Mouse (Mus musculus) erythroid progenitor cell, adult 5-6 weeks (primary cell): ENCODE data around the gene Wasl. TPM values are rescaled to one million over a fixed set of nuclear protein-coding genes. Genes with fewer than 3 reads are reported as not detected.

Experiments used
- ATAC-seq: replicated peaks from 2 replicates; pipeline ENCODE4 v1.8.0; 2016; ENCODE audit warnings: moderate number of reproducible peaks, mild to moderate bottlenecking, moderate TSS enrichment, inconsistent platforms; ENCODE audit not compliant: poor library complexity, low FRiP score, severe bottlenecking
- total RNA-seq, 2 experiments: library from RNA; stranded (forward) in 1 of 2; stranded (reverse) in 1 of 2; fragments of 150-400 nt in 1 of 2; fragments of 186-747, 209-891 nt in 1 of 2; gene quantifications; 2 replicates each; pipeline versions ENCODE4 v1.2.3 to v1.2.4; 2015 to 2017; ENCODE audit warnings: low replicate concordance in 2 of 2

Gene Wasl
- total RNA-seq (2015; ENCODE audit: low replicate concordance): 20.5 and 23.4 TPM in 2 replicates
- 14.8 and 15.4 TPM in 2 replicates for total RNA-seq (2017; ENCODE audit: low replicate concordance)

GRCm38 (mm10) chr6:24664867-24665458, at the start of gene Wasl:
Gene Wasl, minus strand, starts transcription at chr6:24665009.
- ATAC-seq: peak; percentile 91

DNA sequence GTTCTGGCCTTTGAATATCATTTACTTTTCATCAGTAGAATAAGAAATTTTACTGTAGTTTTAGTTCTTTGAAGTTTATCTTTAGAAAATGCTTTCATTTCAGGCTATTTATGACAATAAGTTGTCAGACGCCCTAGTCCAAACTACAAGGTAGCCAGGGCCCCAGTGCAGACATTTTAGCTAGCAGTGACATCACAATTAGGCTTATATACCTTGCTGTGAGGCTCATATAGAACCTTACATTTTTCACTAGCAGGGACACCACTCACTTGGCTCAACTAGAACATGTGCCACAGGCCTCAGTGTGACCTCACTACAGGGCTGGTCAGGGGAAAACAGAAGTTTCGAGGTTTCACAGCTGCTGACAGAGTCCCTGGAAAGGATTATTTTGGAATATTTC, 42.7 kb upstream of the Wasl start:
- no peak for ATAC-seq

GRCm38 (mm10) chr6:24707090-24707489, 42.3 kb upstream of the Wasl start:
- ATAC-seq: no peak

GRCm38 (mm10) chr6:24697216-24697615, 32.4 kb upstream of the Wasl start:
- ATAC-seq: no peak

DNA sequence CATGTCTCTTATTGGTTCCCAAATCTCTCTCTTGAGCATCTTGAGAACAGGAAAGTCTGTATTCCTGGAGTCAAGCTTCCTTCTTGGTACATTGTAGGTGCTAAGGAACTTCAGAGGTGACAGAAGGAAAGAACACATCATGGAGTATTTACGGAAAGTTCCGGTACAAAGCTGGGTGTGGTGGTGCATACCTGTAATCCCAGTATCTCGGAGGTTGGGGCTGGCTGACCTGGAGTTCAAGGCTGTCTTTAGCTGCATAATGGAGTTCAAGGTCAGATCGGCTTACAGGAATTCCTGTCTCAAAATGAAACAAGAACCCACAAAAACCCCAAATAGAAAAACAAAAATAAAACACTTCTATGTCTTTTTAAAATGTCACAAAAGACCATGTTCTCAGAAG, 31.3 kb upstream of the Wasl start:
- no peak for ATAC-seq

GRCm38 (mm10) chr6:24694455-24695410, 29.9 kb upstream of the Wasl start:
- no peak for ATAC-seq

GRCm38 (mm10) chr6:24687871-24688270, 23.1 kb upstream of the Wasl start:
- ATAC-seq: no peak

DNA sequence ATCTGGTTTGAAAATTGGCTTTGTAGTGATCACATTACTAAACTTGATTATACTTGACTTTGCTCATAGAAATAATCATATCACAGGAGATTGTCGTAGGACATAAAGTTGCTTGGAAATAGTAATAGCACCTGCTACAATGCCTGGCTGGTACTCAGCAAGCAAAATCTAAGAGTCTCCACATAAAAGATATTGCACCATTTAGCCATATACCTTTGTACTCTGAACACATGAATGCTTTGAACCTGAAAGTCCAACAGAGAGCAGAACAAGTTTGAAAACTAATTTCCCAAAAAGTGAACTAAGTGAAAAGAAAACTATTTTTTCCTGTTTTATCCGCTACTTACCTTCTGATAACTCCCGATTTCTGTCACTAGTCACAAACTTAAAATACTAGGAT, 18.3 kb upstream of the Wasl start:
- ATAC-seq: no peak

- no peak for ATAC-seq
Observed at GRCm38 (mm10) chr6:24667829-24668228, 3.0 kb upstream of the Wasl start.

GRCm38 (mm10) chr6:24666248-24666647, 1.4 kb upstream of the Wasl start:
- no peak for ATAC-seq

- peak; percentile 64 for ATAC-seq
Observed at GRCm38 (mm10) chr6:24664133-24664866, 509 bp downstream of the Wasl start.

DNA sequence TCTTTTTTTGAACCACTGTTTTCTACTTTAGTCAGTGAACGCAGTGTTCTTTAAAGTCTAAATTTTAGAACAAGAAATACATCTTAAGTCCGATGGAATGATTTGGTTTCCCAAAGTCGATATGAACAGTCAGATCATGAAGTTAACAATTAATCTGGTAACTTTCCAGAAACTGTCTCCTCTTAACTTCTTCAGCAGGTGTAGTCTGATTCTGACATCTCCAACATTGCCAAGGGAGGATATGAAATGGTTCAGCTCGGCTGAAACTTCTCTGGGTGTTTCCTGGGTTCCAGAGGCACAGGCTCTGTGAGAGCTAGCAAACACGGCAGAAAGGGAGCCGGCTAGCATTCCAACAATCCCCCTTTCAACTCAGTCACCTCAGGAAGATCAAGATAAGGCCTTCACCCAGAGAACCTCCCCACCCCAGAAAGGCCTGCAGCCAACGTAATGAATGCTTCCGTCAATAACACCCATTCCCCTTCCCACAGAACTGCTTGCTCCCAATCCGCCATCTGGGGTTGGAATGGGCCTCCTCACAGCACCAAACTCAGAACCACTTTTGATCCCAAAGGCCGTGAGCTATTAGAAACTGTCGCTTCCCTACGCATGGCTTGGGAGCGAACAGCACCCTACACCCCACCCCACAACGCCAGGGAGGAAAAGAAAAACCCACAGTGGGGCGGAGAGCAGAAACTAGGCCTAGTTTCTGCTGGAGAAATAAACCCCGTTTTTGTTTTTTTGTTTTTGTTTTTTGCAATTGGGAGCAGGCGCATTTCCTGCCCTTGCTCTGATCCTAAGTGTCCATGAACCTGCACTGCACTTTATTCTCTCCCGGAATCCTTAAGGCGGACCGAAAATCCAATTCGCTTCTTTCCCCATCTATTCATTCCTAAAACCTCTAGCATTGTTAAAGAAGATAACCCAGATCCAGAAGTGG, 1.3 kb downstream of the Wasl start:
- peak; percentile 44 for ATAC-seq

DNA sequence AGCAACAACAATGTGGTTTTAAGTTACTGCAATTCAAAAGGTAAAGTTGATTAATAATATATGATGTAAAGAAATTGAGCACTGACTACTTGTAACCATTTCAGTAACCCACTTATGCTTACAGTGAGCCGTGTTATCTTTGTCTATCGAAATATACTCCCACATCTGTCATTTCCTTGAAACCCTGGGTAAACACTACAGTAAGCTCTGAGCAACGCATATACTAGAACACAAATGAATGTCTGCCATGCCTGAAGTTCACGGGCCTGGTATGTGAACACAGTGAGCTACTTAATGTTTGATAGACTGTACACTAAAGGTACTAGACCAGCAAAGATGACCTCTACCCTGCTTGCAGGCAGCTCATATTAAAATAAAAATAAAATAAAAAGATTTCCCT, 2.3 kb downstream of the Wasl start:
- ATAC-seq: no peak

DNA sequence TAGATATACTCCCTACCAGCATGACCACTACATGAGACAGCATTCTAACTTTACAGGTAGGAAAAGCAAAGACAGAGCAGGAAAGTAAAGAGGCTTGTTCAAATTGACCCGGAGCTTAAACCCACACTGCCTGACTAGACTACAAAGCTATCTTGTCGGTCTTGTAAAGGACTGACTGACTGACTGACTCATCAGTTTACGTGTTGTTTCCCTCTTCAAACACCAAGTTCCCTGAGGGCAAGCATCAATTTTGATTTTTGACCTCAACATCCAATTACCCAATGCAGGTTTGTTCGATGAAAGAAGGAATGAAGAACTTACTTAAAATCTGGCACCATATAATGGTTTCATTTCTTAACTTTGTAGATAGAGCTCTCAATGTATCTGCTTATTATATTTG, 2.9 kb downstream of the Wasl start:
- no peak for ATAC-seq

- ATAC-seq: no peak
Observed at GRCm38 (mm10) chr6:24657647-24658387, 7.0 kb downstream of the Wasl start.

DNA sequence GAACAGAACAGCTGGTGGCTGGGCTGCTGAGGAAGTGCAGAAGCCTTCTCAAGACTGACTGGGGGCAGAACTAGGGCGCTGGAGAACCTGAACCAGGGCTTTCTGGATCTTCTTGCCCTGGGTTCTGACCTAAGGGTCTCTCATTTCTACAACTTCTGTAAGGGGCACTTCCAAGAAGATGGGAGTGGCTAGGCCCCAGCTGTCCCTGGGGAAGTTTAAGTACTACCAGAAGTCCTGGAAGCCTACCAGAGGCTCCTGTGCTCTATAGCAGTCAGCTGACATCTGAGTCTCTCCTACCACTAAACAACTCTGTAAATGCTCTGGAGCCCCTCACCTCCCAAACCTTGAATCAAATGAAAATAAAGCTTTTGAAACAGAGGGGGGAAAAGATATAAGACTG, 8.7 kb downstream of the Wasl start:
- no peak for ATAC-seq

GRCm38 (mm10) chr6:24651538-24651937, 13.3 kb downstream of the Wasl start:
- no peak for ATAC-seq

GRCm38 (mm10) chr6:24650719-24651118, 14.1 kb downstream of the Wasl start:
- no peak for ATAC-seq

DNA sequence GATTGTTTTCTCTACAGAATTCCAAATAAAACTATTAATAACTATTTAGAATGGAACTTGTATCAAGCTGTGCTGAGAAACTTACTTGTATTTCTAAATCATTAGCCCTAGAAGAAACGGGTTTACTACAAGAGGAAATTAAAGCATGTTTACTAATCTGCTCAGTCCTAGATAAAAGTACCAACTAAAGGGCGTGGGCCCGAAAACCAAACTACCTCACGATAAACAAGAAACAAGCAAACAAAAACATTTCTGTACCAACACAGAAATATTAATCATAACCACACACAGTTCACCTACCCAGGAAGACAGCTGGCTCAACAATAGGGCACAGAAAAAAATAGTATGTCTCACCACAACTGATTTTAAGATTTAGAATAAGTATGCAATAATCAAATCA, 16.4 kb downstream of the Wasl start:
- no peak for ATAC-seq
